Mouse (Mus musculus) megakaryocyte-erythroid progenitor cell, adult 5-6 weeks (primary cell): ENCODE measurements around the gene Col1a1. TPM values are rescaled to one million over a fixed set of nuclear protein-coding genes. Genes with fewer than 3 reads are reported as not detected.
"Not testable (repeated sequence)": the region's sequence is repeated elsewhere in the genome, so short reads cannot be mapped to it uniquely, and the experiment has no call there.

Source experiments
- ATAC-seq: replicated peaks from 2 replicates; pipeline ENCODE4 v1.8.0; 2016; ENCODE audit warnings: mild to moderate bottlenecking, inconsistent platforms; ENCODE audit not compliant: severe bottlenecking, poor library complexity, low FRiP score, low TSS enrichment
- total RNA-seq, 2 experiments: library from RNA; stranded (forward) in 1 of 2; stranded (reverse) in 1 of 2; fragments of 200-1000, 215-1000 nt in 1 of 2; fragments of >200 nt in 1 of 2; fragmentation: Nextera tagmentation in 1 of 2; gene quantifications; 2 replicates each; pipeline ENCODE4 v1.2.3; 2014 to 2017

Col1a1 gene
- total RNA-seq, 2 experiments from 2014 or later = not detected

GRCm38 (mm10) chr11:94936851-94937295 lies 849 bp downstream of the Col1a1 start:
- peak; percentile 78 for ATAC-seq

- ATAC-seq = peak; percentile 46; the same call in 1 of the 2 replicates
Measured at GRCm38 (mm10) chr11:94937335-94937781, 1.3 kb downstream of the Col1a1 start.

- no peak for ATAC-seq
Measured at GRCm38 (mm10) chr11:94937787-94938186, 1.8 kb downstream of the Col1a1 start.

GRCm38 (mm10) chr11:94938296-94938695 lies 2.3 kb downstream of the Col1a1 start:
- no peak for ATAC-seq

GRCm38 (mm10) chr11:94939280-94939679 lies 3.3 kb downstream of the Col1a1 start:
- ATAC-seq = no peak

GRCm38 (mm10) chr11:94941121-94941520 lies 5.1 kb downstream of the Col1a1 start:
- no peak for ATAC-seq

GRCm38 (mm10) chr11:94941776-94942175 lies 5.8 kb downstream of the Col1a1 start:
- ATAC-seq = no peak

GRCm38 (mm10) chr11:94942282-94943023 lies 6.4 kb downstream of the Col1a1 start:
- peak; percentile 61 for ATAC-seq

- no peak for ATAC-seq
Measured at GRCm38 (mm10) chr11:94943054-94943453, 7.0 kb downstream of the Col1a1 start.

GRCm38 (mm10) chr11:94944295-94944694 lies 8.3 kb downstream of the Col1a1 start:
- ATAC-seq = no peak

GRCm38 (mm10) chr11:94945236-94945635 lies 9.2 kb downstream of the Col1a1 start:
- ATAC-seq = no peak

- ATAC-seq = no peak
Measured at GRCm38 (mm10) chr11:94952169-94952568, 16.1 kb downstream of the Col1a1 start.

- no peak for ATAC-seq
Measured at GRCm38 (mm10) chr11:94955103-94955502, 19.1 kb downstream of the Col1a1 start.

- no peak for ATAC-seq
Measured at GRCm38 (mm10) chr11:94957693-94958064, 21.7 kb downstream of the Col1a1 start.

GRCm38 (mm10) chr11:94958065-94958858 lies 22.2 kb downstream of the Col1a1 start:
- ATAC-seq = no peak

- no peak for ATAC-seq
Measured at GRCm38 (mm10) chr11:94962534-94963101, 26.6 kb downstream of the Col1a1 start.

- peak; percentile 36; the same call in 1 of the 2 replicates for ATAC-seq
Measured at GRCm38 (mm10) chr11:94967419-94967818, 31.4 kb downstream of the Col1a1 start, which contains the start of gene Hils1. Gene Hils1, plus strand, starts transcription at chr11:94967593.

GRCm38 (mm10) chr11:94968187-94968586 lies 32.2 kb downstream of the Col1a1 start:
- ATAC-seq = no peak

GRCm38 (mm10) chr11:94969709-94970108 lies 33.7 kb downstream of the Col1a1 start:
- ATAC-seq = not testable (repeated sequence)
